Mouse (Mus musculus): ENCODE measurements around the gene Tldc2.

Tldc2 gene

GRCm38 (mm10) chr2:157060557-157061305, 26.1 kb upstream of the Tldc2 start:
- DNase-seq (ENCODE audit: low spot score in 2 of 2): no peak

- DNase-seq (ENCODE audit: low spot score in 2 of 2): no peak
Observed at GRCm38 (mm10) chr2:157063241-157063700, 23.6 kb upstream of the Tldc2 start.

GRCm38 (mm10) chr2:157064136-157064535, 22.7 kb upstream of the Tldc2 start:
- DNase-seq (ENCODE audit: low spot score in 2 of 2): no peak

- DNase-seq (ENCODE audit: low spot score in 2 of 2): no peak
Observed at GRCm38 (mm10) chr2:157064978-157065878, 21.6 kb upstream of the Tldc2 start.

- DNase-seq (ENCODE audit: low spot score in 2 of 2): no peak
Observed at GRCm38 (mm10) chr2:157065879-157066226, 21.0 kb upstream of the Tldc2 start.

- DNase-seq (ENCODE audit: low spot score in 2 of 2): no peak
Observed at GRCm38 (mm10) chr2:157066731-157067430, 20.0 kb upstream of the Tldc2 start.

- DNase-seq (ENCODE audit: low spot score in 2 of 2): no peak
Observed at GRCm38 (mm10) chr2:157068701-157069354, 18.0 kb upstream of the Tldc2 start.

GRCm38 (mm10) chr2:157069355-157069735, 17.5 kb upstream of the Tldc2 start:
- no peak for DNase-seq (ENCODE audit: low spot score in 2 of 2)

GRCm38 (mm10) chr2:157069755-157070315, 17.0 kb upstream of the Tldc2 start:
- no peak for DNase-seq (ENCODE audit: low spot score in 2 of 2)

- DNase-seq (ENCODE audit: low spot score in 2 of 2): no peak
Observed at GRCm38 (mm10) chr2:157070365-157070764, 16.5 kb upstream of the Tldc2 start.

GRCm38 (mm10) chr2:157071556-157071955, 15.3 kb upstream of the Tldc2 start:
- DNase-seq (ENCODE audit: low spot score in 2 of 2): no peak

- DNase-seq (ENCODE audit: low spot score in 2 of 2): no peak
Observed at GRCm38 (mm10) chr2:157072316-157072990, 14.4 kb upstream of the Tldc2 start.

- DNase-seq (ENCODE audit: low spot score in 2 of 2): no peak
Observed at GRCm38 (mm10) chr2:157073378-157074052, 13.3 kb upstream of the Tldc2 start.

GRCm38 (mm10) chr2:157074186-157074724, 12.6 kb upstream of the Tldc2 start:
- no peak for DNase-seq (ENCODE audit: low spot score in 2 of 2)

- no peak for DNase-seq (ENCODE audit: low spot score in 2 of 2)
Observed at GRCm38 (mm10) chr2:157074772-157075171, 12.1 kb upstream of the Tldc2 start.

GRCm38 (mm10) chr2:157075226-157075625, 11.6 kb upstream of the Tldc2 start:
- DNase-seq (ENCODE audit: low spot score in 2 of 2): no peak

- no peak for DNase-seq (ENCODE audit: low spot score in 2 of 2)
Observed at GRCm38 (mm10) chr2:157075685-157076084, 11.2 kb upstream of the Tldc2 start.

GRCm38 (mm10) chr2:157076585-157076984, 10.3 kb upstream of the Tldc2 start:
- no peak for DNase-seq (ENCODE audit: low spot score in 2 of 2)

- no peak for DNase-seq (ENCODE audit: low spot score in 2 of 2)
Observed at GRCm38 (mm10) chr2:157077160-157077559, 9.7 kb upstream of the Tldc2 start.

GRCm38 (mm10) chr2:157077641-157078058, 9.2 kb upstream of the Tldc2 start:
- peak in 1 of 2 experiments; percentile 32 for DNase-seq (ENCODE audit: low spot score in 2 of 2)
